Mouse (Mus musculus) megakaryocyte, embryonic 14.5 days (primary cell): ENCODE measurements at regions not wholly inside any gene's neighbourhood (a gene's known extent, or its start where the extent isn't known, plus 50 kb on each side); places are given as distances from the start of the nearest gene placed in this dataset.

Source experiments
- FLI1 ChIP-seq: IDR thresholded peaks from 2 replicates; pipeline ENCODE4 v1.6.1; 2012; ENCODE audit warnings: low read length, inconsistent platforms, mixed read lengths
- GATA1 ChIP-seq: IDR thresholded peaks from 3 replicates; pipeline ENCODE4 v1.6.1; 2012; ENCODE audit warnings: mixed read lengths, low read length, inconsistent platforms, borderline replicate concordance

GRCm38 (mm10) chr6:32706376-32706775 lies 118.4 kb upstream of the Plxna4 start:
- TF ChIP-seq FLI1 (no peak), GATA1 (no peak)
